Mouse (Mus musculus) embryonic fibroblast, embryonic 13.5 days (primary cell): Measurements from ENCODE around the gene Lce3c.
A peak's percentile ranks its signal among the peaks of the same experiment; 100 is the strongest.

Experiments used
- CTCF ChIP-seq: IDR thresholded peaks from 2 replicates; pipeline ENCODE4 v1.5.1; 2011; ENCODE audit warnings: mild to moderate bottlenecking, control low read depth, low read length, moderate library complexity, borderline replicate concordance; ENCODE audit not compliant: insufficient read depth
- POLR2A ChIP-seq: IDR thresholded peaks from 2 replicates; pipeline ENCODE4 v1.6.1; 2011; ENCODE audit warnings: low read depth, mild to moderate bottlenecking, control low read depth, low read length, moderate library complexity

DNA sequence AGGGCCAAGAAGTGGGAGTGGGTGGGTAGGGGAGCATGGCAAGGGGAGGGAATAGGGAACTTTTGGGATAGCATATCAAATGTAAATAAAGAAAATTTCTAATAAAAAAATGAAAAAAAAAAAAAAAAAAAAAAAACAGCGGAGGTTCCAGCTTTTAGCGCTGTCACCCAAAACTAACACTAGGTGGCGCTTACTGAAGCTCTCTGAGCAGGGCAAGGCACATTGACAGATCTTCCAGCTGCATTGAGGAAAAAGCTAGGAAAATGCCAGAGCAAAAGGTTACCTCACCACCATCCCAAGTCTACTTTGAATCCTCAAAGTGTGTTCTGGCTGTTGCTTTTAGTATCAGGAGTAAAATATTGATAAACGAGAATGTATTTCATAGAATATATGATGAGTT lies 36.7 kb upstream of the Lce3c start:
- TF ChIP-seq CTCF (peak; percentile 61; the same call in 1 of the 2 replicates), POLR2A (no peak)
